Mouse (Mus musculus): ENCODE data around the gene Cnksr3. TPM values are rescaled to one million over a fixed set of nuclear protein-coding genes. Genes with fewer than 3 reads are reported as not detected.

Gene Cnksr3
- polyA plus RNA-seq, 1 experiment from 2014 or later = 10.4 TPM

DNA sequence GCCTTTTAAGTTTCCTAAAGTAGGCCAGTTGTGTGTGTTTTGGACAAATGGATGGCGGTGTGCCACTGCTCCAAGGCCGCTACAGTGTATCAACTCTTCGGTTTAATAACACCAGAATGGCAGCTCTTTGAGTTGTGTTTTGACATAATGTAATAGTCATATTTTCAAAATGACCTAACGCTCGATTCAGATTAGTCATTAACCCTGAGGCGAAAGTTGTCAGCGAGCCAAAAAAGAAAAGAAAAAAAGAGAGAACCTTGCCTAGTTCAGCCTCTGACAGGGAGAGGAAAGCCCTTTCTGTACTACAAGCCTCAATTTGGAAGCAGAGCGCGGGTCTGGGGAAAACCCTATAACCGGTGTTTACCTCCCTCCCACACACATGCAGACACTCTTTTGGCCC, 500 bp upstream of the Cnksr3 start:
- Histone ChIP-seq H3K4me3 (ENCODE audit: low read depth, low read length) (peak overlapping the region; percentile 68), H3K27ac (replicated peaks; ENCODE audit: low read depth, low read length) (peak overlapping the region; percentile 90), H3K9me3 (ENCODE audit: control insufficient read depth, low read length) (no peaks in the 10 kb centered on the region), H3K4me1 (ENCODE audit: control insufficient read depth, insufficient read depth, low read length) (peaks cover 21% of the 10 kb centered on the region), H3K27me3 (replicated peaks; ENCODE audit: control insufficient read depth, insufficient read depth, low read length) (no peaks in the 10 kb centered on the region), H3K9ac (ENCODE audit: low read depth, low read length) (peak overlapping the region; percentile 85), H3K4me2 (ENCODE audit: low read depth, low read length) (peak overlapping the region; percentile 90), H3K36me3 (ENCODE audit: control insufficient read depth, insufficient read depth, low read length) (no peaks in the 10 kb centered on the region)
- peak; percentile 79 for DNase-seq (ENCODE audit: low spot score)
- WGBS = 2% methylated on average over 10 of the region's 10 CpGs
- ATAC-seq (ENCODE audit: low read depth) = peak; percentile 20

GRCm38 (mm10) chr10:7210991-7211695, 894 bp downstream of the Cnksr3 start:
- WGBS = under 1% methylated on average over 33 of the region's 41 CpGs
- ATAC-seq (ENCODE audit: low read depth) = peak; percentile 89
- H3K9ac ChIP-seq (ENCODE audit: low read depth, low read length) = peak overlapping the region; percentile 85
- peak overlapping the region; percentile 90 for H3K4me2 ChIP-seq (ENCODE audit: low read depth, low read length)
- peak; percentile 90 for DNase-seq (ENCODE audit: low spot score)
- H3K36me3 ChIP-seq (ENCODE audit: control insufficient read depth, insufficient read depth, low read length) = no peaks in the 10 kb centered on the region
- H3K27me3 ChIP-seq (replicated peaks; ENCODE audit: control insufficient read depth, insufficient read depth, low read length) = no peaks in the 10 kb centered on the region
- peak overlapping the region; percentile 68 for H3K4me3 ChIP-seq (ENCODE audit: low read depth, low read length)
- peak overlapping the region; percentile 90 for H3K27ac ChIP-seq (replicated peaks; ENCODE audit: low read depth, low read length)
- H3K9me3 ChIP-seq (ENCODE audit: control insufficient read depth, low read length) = no peaks in the 10 kb centered on the region
- peaks cover 21% of the 10 kb centered on the region for H3K4me1 ChIP-seq (ENCODE audit: control insufficient read depth, insufficient read depth, low read length)

GRCm38 (mm10) chr10:7209691-7210455, 2.2 kb downstream of the Cnksr3 start:
- Histone ChIP-seq H3K4me1 (ENCODE audit: control insufficient read depth, insufficient read depth, low read length) (peaks cover 21% of the 10 kb centered on the region), H3K9ac (ENCODE audit: low read depth, low read length) (peak overlapping the region; percentile 85; the same call in 1 of the 2 replicates)
- WGBS = 57% methylated on average over 5 of the region's 5 CpGs

GRCm38 (mm10) chr10:7208859-7209441, 3.1 kb downstream of the Cnksr3 start:
- no peak for ATAC-seq (ENCODE audit: low read depth)
- DNase-seq (ENCODE audit: low spot score) = no peak
- H3K9me3 ChIP-seq (ENCODE audit: control insufficient read depth, low read length) = no peaks in the 10 kb centered on the region
- no peak overlapping the region for H3K27ac ChIP-seq (replicated peaks; ENCODE audit: low read depth, low read length)
- no peak overlapping the region for H3K4me2 ChIP-seq (ENCODE audit: low read depth, low read length)
- no peak overlapping the region for H3K4me3 ChIP-seq (ENCODE audit: low read depth, low read length)
- H3K27me3 ChIP-seq (replicated peaks; ENCODE audit: control insufficient read depth, insufficient read depth, low read length) = no peaks in the 10 kb centered on the region
- WGBS = 66% methylated on average over 10 of the region's 10 CpGs
- H3K4me1 ChIP-seq (ENCODE audit: control insufficient read depth, insufficient read depth, low read length) = peaks cover 21% of the 10 kb centered on the region
- H3K9ac ChIP-seq (ENCODE audit: low read depth, low read length) = no peak overlapping the region
- H3K36me3 ChIP-seq (ENCODE audit: control insufficient read depth, insufficient read depth, low read length) = no peaks in the 10 kb centered on the region

More at GRCm38 (mm10) chr10:7209691-7210455, 2.2 kb downstream of the Cnksr3 start:
- H3K4me3 ChIP-seq (ENCODE audit: low read depth, low read length) = peak overlapping the region; percentile 68
- ATAC-seq (ENCODE audit: low read depth) (no peak), DNase-seq (ENCODE audit: low spot score) (no peak)
- H3K27ac ChIP-seq (replicated peaks; ENCODE audit: low read depth, low read length) = no peak overlapping the region
- no peaks in the 10 kb centered on the region for H3K36me3 ChIP-seq (ENCODE audit: control insufficient read depth, insufficient read depth, low read length)
- no peaks in the 10 kb centered on the region for H3K9me3 ChIP-seq (ENCODE audit: control insufficient read depth, low read length)
- peak overlapping the region; percentile 90 for H3K4me2 ChIP-seq (ENCODE audit: low read depth, low read length)
- no peaks in the 10 kb centered on the region for H3K27me3 ChIP-seq (replicated peaks; ENCODE audit: control insufficient read depth, insufficient read depth, low read length)

DNA sequence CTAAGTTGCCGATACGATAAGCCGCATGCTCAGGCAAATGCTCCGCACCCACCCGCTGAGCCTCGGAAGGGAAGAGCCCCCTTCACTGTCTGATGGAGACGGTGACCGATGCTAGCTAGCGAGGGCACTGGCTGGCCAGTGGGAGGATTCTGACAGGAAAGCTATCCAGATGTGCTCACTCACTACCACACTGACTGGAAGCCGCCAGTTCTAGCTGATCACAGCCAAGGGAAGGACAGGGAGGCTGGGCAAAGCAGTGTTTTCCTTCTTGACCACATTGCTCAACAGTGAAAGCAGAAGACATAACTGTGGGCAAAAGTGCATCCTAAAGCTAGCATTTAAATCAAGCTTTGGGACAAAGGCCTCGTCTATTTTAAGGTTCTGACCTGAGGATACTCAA, 4.7 kb downstream of the Cnksr3 start:
- Histone ChIP-seq H3K4me3 (ENCODE audit: low read depth, low read length) (no peak overlapping the region), H3K9ac (ENCODE audit: low read depth, low read length) (no peak overlapping the region), H3K4me1 (ENCODE audit: control insufficient read depth, insufficient read depth, low read length) (peaks cover 10% of the 10 kb centered on the region), H3K27me3 (replicated peaks; ENCODE audit: control insufficient read depth, insufficient read depth, low read length) (no peaks in the 10 kb centered on the region), H3K4me2 (ENCODE audit: low read depth, low read length) (no peak overlapping the region), H3K36me3 (ENCODE audit: control insufficient read depth, insufficient read depth, low read length) (no peaks in the 10 kb centered on the region), H3K27ac (replicated peaks; ENCODE audit: low read depth, low read length) (no peak overlapping the region), H3K9me3 (ENCODE audit: control insufficient read depth, low read length) (no peaks in the 10 kb centered on the region)
- DNase-seq (ENCODE audit: low spot score) (no peak), ATAC-seq (ENCODE audit: low read depth) (no peak)
- WGBS = 77% methylated on average over 11 of the region's 11 CpGs

DNA sequence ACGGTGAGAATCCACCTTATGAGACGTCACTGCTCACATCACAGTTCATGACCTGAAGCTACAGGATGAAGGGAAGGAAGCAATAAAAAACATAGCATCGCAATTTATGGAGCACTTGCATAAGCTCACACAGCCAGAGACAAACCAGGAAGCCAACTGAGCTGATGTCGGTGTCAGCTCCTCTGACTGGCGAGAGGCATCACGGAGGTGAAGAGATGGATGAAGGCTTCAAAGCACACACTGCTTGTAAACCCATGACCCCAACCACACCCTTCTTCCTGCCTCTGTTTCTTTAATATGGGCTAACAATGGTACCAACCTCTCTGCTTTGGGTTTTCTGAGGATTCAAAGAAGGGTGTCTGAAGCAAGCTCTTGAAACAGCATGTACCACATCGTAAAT, 5.5 kb downstream of the Cnksr3 start:
- Histone ChIP-seq H3K4me3 (ENCODE audit: low read depth, low read length) (no peak overlapping the region), H3K9me3 (ENCODE audit: control insufficient read depth, low read length) (no peaks in the 10 kb centered on the region), H3K27me3 (replicated peaks; ENCODE audit: control insufficient read depth, insufficient read depth, low read length) (no peaks in the 10 kb centered on the region), H3K9ac (ENCODE audit: low read depth, low read length) (no peak overlapping the region), H3K27ac (replicated peaks; ENCODE audit: low read depth, low read length) (no peak overlapping the region), H3K4me2 (ENCODE audit: low read depth, low read length) (no peak overlapping the region), H3K4me1 (ENCODE audit: control insufficient read depth, insufficient read depth, low read length) (peaks cover 10% of the 10 kb centered on the region), H3K36me3 (ENCODE audit: control insufficient read depth, insufficient read depth, low read length) (no peaks in the 10 kb centered on the region)
- no peak for DNase-seq (ENCODE audit: low spot score)
- no peak for ATAC-seq (ENCODE audit: low read depth)
- 76% methylated on average over 7 of the region's 7 CpGs for WGBS

DNA sequence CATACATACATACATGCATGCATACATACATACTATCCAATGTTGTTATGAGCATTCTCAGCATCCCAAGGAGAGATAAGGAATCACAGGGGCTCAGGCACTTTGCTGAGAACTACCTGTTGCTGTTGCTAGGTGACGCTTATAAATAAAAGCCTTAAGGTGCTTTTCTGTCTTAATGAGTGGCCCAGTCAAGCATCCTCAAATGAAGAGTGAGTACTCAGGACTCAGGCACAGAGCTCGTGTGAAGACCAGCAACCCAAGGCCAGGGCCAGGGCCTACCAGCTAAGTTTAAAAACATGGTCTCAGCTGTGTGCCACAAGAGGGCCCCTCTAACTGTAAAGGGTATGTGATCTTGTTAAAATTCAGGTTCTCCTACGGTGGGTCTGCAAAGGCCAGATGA, 6.5 kb downstream of the Cnksr3 start:
- H3K27ac ChIP-seq (replicated peaks; ENCODE audit: low read depth, low read length) = no peak overlapping the region
- ATAC-seq (ENCODE audit: low read depth) = no peak

DNA sequence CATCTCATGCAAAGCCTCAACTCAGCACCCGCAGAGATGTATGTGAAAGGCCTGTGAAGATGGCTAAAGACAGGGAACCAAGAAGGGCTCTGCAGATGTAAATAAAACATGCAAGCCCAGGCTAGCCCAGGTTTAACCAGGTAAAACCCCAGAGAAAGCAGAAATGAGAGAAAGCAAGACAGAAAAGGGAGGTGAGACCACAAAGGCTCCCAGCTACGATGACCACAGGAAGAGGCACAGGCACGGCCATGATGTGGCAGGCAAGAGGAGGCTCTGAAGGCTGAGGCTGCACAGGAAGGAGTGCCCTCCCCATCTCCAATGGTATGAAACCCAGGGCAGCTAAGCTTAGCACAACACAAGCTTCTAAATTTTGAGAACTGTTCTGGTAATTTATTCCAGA, 7.1 kb downstream of the Cnksr3 start:
- no peak overlapping the region for H3K9ac ChIP-seq (ENCODE audit: low read depth, low read length)
- no peak overlapping the region for H3K4me2 ChIP-seq (ENCODE audit: low read depth, low read length)
- no peaks in the 10 kb centered on the region for H3K9me3 ChIP-seq (ENCODE audit: control insufficient read depth, low read length)
- H3K36me3 ChIP-seq (ENCODE audit: control insufficient read depth, insufficient read depth, low read length) = no peaks in the 10 kb centered on the region
- no peak overlapping the region for H3K27ac ChIP-seq (replicated peaks; ENCODE audit: low read depth, low read length)
- ATAC-seq (ENCODE audit: low read depth) (no peak), DNase-seq (ENCODE audit: low spot score) (no peak)
- 76% methylated on average over 3 of the region's 3 CpGs for WGBS
- no peak overlapping the region for H3K4me3 ChIP-seq (ENCODE audit: low read depth, low read length)
- no peaks in the 10 kb centered on the region for H3K27me3 ChIP-seq (replicated peaks; ENCODE audit: control insufficient read depth, insufficient read depth, low read length)
- peaks cover 8% of the 10 kb centered on the region for H3K4me1 ChIP-seq (ENCODE audit: control insufficient read depth, insufficient read depth, low read length)

More for the DNA sequence above, 6.5 kb downstream of the Cnksr3 start:
- Histone ChIP-seq H3K27me3 (replicated peaks; ENCODE audit: control insufficient read depth, insufficient read depth, low read length) (no peaks in the 10 kb centered on the region), H3K9ac (ENCODE audit: low read depth, low read length) (no peak overlapping the region), H3K4me2 (ENCODE audit: low read depth, low read length) (no peak overlapping the region), H3K36me3 (ENCODE audit: control insufficient read depth, insufficient read depth, low read length) (no peaks in the 10 kb centered on the region), H3K9me3 (ENCODE audit: control insufficient read depth, low read length) (no peaks in the 10 kb centered on the region), H3K4me3 (ENCODE audit: low read depth, low read length) (no peak overlapping the region), H3K4me1 (ENCODE audit: control insufficient read depth, insufficient read depth, low read length) (peaks cover 10% of the 10 kb centered on the region)
- WGBS = 74% methylated on average over 3 of the region's 3 CpGs
- DNase-seq (ENCODE audit: low spot score) = no peak

All from embryonic facial prominence, embryonic 14.5 days (tissue).